In the genomic region with DNA sequence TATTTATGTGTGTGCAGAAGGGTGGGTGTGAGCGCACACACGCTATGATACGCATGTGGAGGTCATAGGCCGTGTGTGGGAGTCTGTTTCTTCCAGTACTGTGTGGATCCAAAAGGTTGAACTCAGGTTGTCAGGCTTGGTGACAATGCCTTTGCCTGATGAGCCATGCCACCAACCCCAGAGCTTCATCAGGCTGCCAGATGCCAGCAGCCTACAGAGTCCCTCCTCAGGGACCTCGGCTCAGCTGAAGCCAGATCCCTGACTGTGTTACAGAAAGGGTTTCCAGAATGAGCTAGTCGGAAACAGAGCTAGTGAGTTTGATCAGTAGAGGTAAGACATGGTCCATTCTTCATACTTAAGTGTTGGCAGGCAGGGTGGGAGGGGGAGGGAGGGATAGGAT, we compare ENCODE assay signal across 33 mouse cellular contexts. TPM values are rescaled to one million over a fixed set of nuclear protein-coding genes. Genes with fewer than 3 reads are reported as not detected.
DNase-seq lines count a peak whose midpoint lies in the region; ATAC-seq lines count a peak whose summit lies in the region.
"Had no signal": no experiment of that assay in that cellular context is flagged by ENCODE, and none has a peak within 500 bp of the region (broad histone marks: within the 10 kb centered on the region; RNA-seq: fewer than 3 reads in every experiment).

No protein-coding gene starts in this region.

- peak overlapping the region; percentile 18; the same call in 1 of the 2 replicates for H3K27ac ChIP-seq in hindbrain, embryonic 16.5 days (ENCODE audit: low read depth, low read length)
- no peak overlapping the region for H3K27ac ChIP-seq in hindbrain, embryonic 10.5 days
- H3K27ac ChIP-seq in neural tube, embryonic 13.5 days (replicated peaks), result peak overlapping the region; percentile 9; the same call in 1 of the 2 replicates
- H3K27ac ChIP-seq: forebrain, embryonic 15.5 days; heart, embryonic 10.5 days; heart, embryonic 15.5 days; liver, embryonic 12.5 days; midbrain, embryonic 12.5 days; stomach, postnatal 0 days had no signal

- H3K9ac ChIP-seq in hindbrain, embryonic 16.5 days (ENCODE audit: low read depth, low read length), result no peak overlapping the region
- H3K9ac ChIP-seq in neural tube, embryonic 13.5 days, result no peak overlapping the region
- H3K9ac ChIP-seq: forebrain, embryonic 15.5 days; heart, embryonic 15.5 days; liver, embryonic 12.5 days; liver, postnatal 0 days; midbrain, embryonic 12.5 days had no signal

- peaks cover 4% of the 10 kb centered on the region; the same call in 1 of the 2 replicates for H3K4me1 ChIP-seq in hindbrain, embryonic 16.5 days (ENCODE audit: control insufficient read depth, insufficient read depth, low read depth, low read length)
- no peaks in the 10 kb centered on the region for H3K4me1 ChIP-seq in hindbrain, embryonic 10.5 days (replicated peaks)
- H3K4me1 ChIP-seq in neural tube, embryonic 13.5 days (replicated peaks), result peaks cover 11% of the 10 kb centered on the region
- H3K4me1 ChIP-seq: heart, embryonic 10.5 days; heart, embryonic 15.5 days; liver, embryonic 12.5 days; megakaryocyte, embryonic 14.5 days; midbrain, embryonic 12.5 days had no signal

- no peaks in the 10 kb centered on the region for H3K27me3 ChIP-seq in hindbrain, embryonic 16.5 days (replicated peaks; ENCODE audit: control insufficient read depth, insufficient read depth, low read length)
- no peaks in the 10 kb centered on the region for H3K27me3 ChIP-seq in hindbrain, embryonic 10.5 days (ENCODE audit: insufficient read depth, poor library complexity, severe bottlenecking)
- H3K27me3 ChIP-seq in neural tube, embryonic 13.5 days, result no peaks in the 10 kb centered on the region
- H3K27me3 ChIP-seq: forebrain, embryonic 15.5 days; heart, embryonic 15.5 days; liver, embryonic 12.5 days; megakaryocyte, embryonic 14.5 days; midbrain, embryonic 12.5 days; Patski had no signal

- H3K9me3 ChIP-seq in hindbrain, embryonic 16.5 days (ENCODE audit: control insufficient read depth, low read length), result no peaks in the 10 kb centered on the region
- H3K9me3 ChIP-seq in hindbrain, embryonic 10.5 days, result 0 out of 2 replicates have a peak, but pooled peaks cover 7% of the 10 kb centered on the region
- H3K9me3 ChIP-seq in neural tube, embryonic 13.5 days, result no peaks in the 10 kb centered on the region
- H3K9me3 ChIP-seq: forebrain, embryonic 15.5 days; heart, embryonic 10.5 days; heart, embryonic 15.5 days; midbrain, embryonic 12.5 days had no signal

- H3K36me3 ChIP-seq in hindbrain, embryonic 16.5 days (ENCODE audit: control insufficient read depth, insufficient read depth, low read length), result no peaks in the 10 kb centered on the region
- no peaks in the 10 kb centered on the region for H3K36me3 ChIP-seq in hindbrain, embryonic 10.5 days
- no peaks in the 10 kb centered on the region for H3K36me3 ChIP-seq in neural tube, embryonic 13.5 days
- H3K36me3 ChIP-seq: forebrain, embryonic 15.5 days; heart, embryonic 10.5 days; heart, embryonic 15.5 days; liver, embryonic 12.5 days; midbrain, embryonic 12.5 days had no signal

- 58% methylated on average over 6 of the region's 6 CpGs for WGBS in hindbrain, embryonic 16.5 days
- 79% methylated on average over 6 of the region's 6 CpGs for WGBS in hindbrain, embryonic 10.5 days
- WGBS in neural tube, embryonic 13.5 days, result 71% methylated on average over 6 of the region's 6 CpGs

- peak; percentile 30 for DNase-seq in adrenal gland, postnatal 14 days
- DNase-seq in adrenal gland, adult 8-10 months, result no peak
- no peak for DNase-seq in hindbrain, embryonic 10.5 days (ENCODE audit: low spot score)
- no peak for DNase-seq in neural tube, embryonic 10.5 days (ENCODE audit: extremely low spot score, low spot score)
- DNase-seq in left cerebral cortex, adult 11 months (ENCODE audit: low spot score), result no peak
- DNase-seq: cerebellum, adult 11 months; gastrocnemius, postnatal 25 days; heart, adult 11 months; left cerebral cortex, postnatal 4 days; liver, postnatal 0 days; lung, postnatal 36 days; right cerebral cortex, postnatal 4 days; thymus, adult 18-20 months; thymus, postnatal 25 days had no signal

- H3K4me3 ChIP-seq in hindbrain, embryonic 16.5 days (ENCODE audit: low read length), result no peak overlapping the region
- H3K4me3 ChIP-seq in hindbrain, embryonic 10.5 days, result no peak overlapping the region
- H3K4me3 ChIP-seq in neural tube, embryonic 13.5 days, result no peak overlapping the region
- H3K4me3 ChIP-seq: forebrain, embryonic 15.5 days; heart, embryonic 10.5 days; heart, embryonic 15.5 days; liver, embryonic 12.5 days; megakaryocyte, embryonic 14.5 days; midbrain, embryonic 12.5 days had no signal

- peak; percentile 52; the same call in 1 of the 2 replicates for ATAC-seq in hindbrain, embryonic 16.5 days
- ATAC-seq in neural tube, embryonic 13.5 days (ENCODE audit: low read depth), result no peak
- ATAC-seq: forebrain, embryonic 15.5 days; intestine, postnatal 0 days; liver, embryonic 12.5 days; liver, postnatal 0 days; Patski had no signal

- H3K4me2 ChIP-seq in hindbrain, embryonic 16.5 days (ENCODE audit: low read length), result no peak overlapping the region
- no peak overlapping the region for H3K4me2 ChIP-seq in neural tube, embryonic 13.5 days
- H3K4me2 ChIP-seq: forebrain, embryonic 15.5 days; heart, embryonic 15.5 days; liver, embryonic 12.5 days; midbrain, embryonic 12.5 days had no signal

RNA-seq across cellular contexts. Expression of a gene that starts 10.7 kb away (rescaled TPM):
- not detected in 2 replicates for total RNA-seq in adrenal gland, postnatal 14 days (2021)
- total RNA-seq in adrenal gland, adult 8-10 months (2022), result not detected
- polyA plus RNA-seq in hindbrain, embryonic 16.5 days (2015; fragmentation: Nextera tagmentation; extraction: Ambion mirVana), result 0.69 TPM in 1 of 2 replicates, not detected in the other
- polyA plus RNA-seq in hindbrain, embryonic 10.5 days (2016; fragmentation: Nextera tagmentation; extraction: Ambion mirVana), result not detected in 2 replicates
- polyA plus RNA-seq in neural tube, embryonic 13.5 days (2015; fragmentation: Nextera tagmentation; extraction: Ambion mirVana), result not detected in 2 replicates
- total RNA-seq: gastrocnemius, adult 18-20 months; gastrocnemius, postnatal 25 days; heart, postnatal 25 days; left cerebral cortex, postnatal 4 days; MEL; monocyte, adult 5-6 weeks had no signal
- polyA plus RNA-seq: embryonic facial prominence, embryonic 11.5 days; forebrain, embryonic 15.5 days; heart, embryonic 10.5 days; heart, embryonic 15.5 days; intestine, postnatal 0 days; kidney, embryonic 14.5 days; liver, embryonic 12.5 days; liver, postnatal 0 days; lung, embryonic 16.5 days; midbrain, embryonic 12.5 days; Patski; spleen, adult 2 months; stomach, postnatal 0 days had no signal

RNA-seq across cellular contexts. Expression of a gene that starts 25.9 kb away (rescaled TPM):
- total RNA-seq in adrenal gland, postnatal 14 days (2021), result 29.7 and 35.2 TPM in 2 replicates
- 10 to 100 TPM; 48.9 to 84.6 (median 58.6) TPM for total RNA-seq in adrenal gland, adult 8-10 months (2022)
- 40.4 and 49.3 TPM in 2 replicates for polyA plus RNA-seq in hindbrain, embryonic 16.5 days (2015; fragmentation: Nextera tagmentation; extraction: Ambion mirVana)
- polyA plus RNA-seq in hindbrain, embryonic 10.5 days (2016; fragmentation: Nextera tagmentation; extraction: Ambion mirVana), result 0.34 and 0.93 TPM in 2 replicates
- 10.5 and 10.8 TPM in 2 replicates for polyA plus RNA-seq in neural tube, embryonic 13.5 days (2015; fragmentation: Nextera tagmentation; extraction: Ambion mirVana)
- total RNA-seq: gastrocnemius, adult 18-20 months; MEL; monocyte, adult 5-6 weeks had no signal
- polyA plus RNA-seq: liver, embryonic 12.5 days; lung, embryonic 16.5 days; Patski; spleen, adult 2 months had no signal
